Mouse (Mus musculus): ENCODE results near the gene Spc24.

DNA sequence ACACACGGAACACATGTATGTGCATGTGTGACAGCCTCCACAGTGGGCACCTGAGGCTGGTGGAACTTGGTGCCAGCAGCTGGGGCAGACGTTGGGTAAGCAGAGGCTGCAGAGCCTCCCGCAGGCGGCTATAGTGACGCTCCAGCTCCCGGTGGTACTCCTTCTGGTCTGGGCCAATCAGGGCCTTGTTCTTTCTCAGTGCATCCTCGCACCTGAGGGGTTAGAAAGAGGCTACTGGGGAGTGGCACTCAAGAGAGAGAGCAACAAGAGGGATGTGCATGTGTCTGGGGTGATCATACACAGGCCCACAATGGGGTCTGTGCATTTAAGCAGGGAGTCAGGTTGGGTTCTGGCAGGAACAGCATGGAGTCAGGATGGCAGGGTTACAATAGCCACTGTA is 41.0 kb upstream of the Spc24 start:
- TF ChIP-seq CTCF (IDR thresholded peaks at IDR 0.05; ENCODE audit: low read depth, low read length) (no peak), POLR2A (IDR thresholded peaks at IDR 0.05; ENCODE audit: borderline replicate concordance, low read depth, low read length) (no peak)

Data from bone marrow macrophage, adult 2 months (primary cell).